Mouse (Mus musculus) limb, embryonic 12.5 days (tissue): ENCODE results near the gene Rhbdl2. TPM values are rescaled to one million over a fixed set of nuclear protein-coding genes. Genes with fewer than 3 reads are reported as not detected.

ENCODE experiments used
- ATAC-seq: fragments of 200-750 bp; cut with Nextera tagmentation; 2 replicates; pipeline ENCODE4 v1.8.0; 2017; ENCODE audit warnings: low read depth, moderate TSS enrichment; ENCODE audit not compliant: insufficient number of reproducible peaks, insufficient read depth, low FRiP score, low TSS enrichment
- H3K27ac ChIP-seq: fragments of 300-500 bp; sonication (generic); 2 replicates; pipeline ENCODE4 v1.5.1; 2016; ENCODE audit warnings: mild to moderate bottlenecking, moderate library complexity
- H3K27me3 ChIP-seq: fragments of 300-500 bp; sonication (generic); 2 replicates; pipeline ENCODE4 v1.6.1; 2016; ENCODE audit warnings: mild to moderate bottlenecking, moderate library complexity
- H3K36me3 ChIP-seq: fragments of 300-500 bp; sonication (generic); 2 replicates; pipeline ENCODE4 v1.6.1; 2016; ENCODE audit warnings: mild to moderate bottlenecking, moderate library complexity
- H3K4me1 ChIP-seq: fragments of 300-500 bp; sonication (generic); replicated peaks from 2 replicates; pipeline ENCODE4 v1.6.1; 2016
- H3K4me2 ChIP-seq: fragments of 300-500 bp; sonication (generic); 2 replicates; pipeline ENCODE4 v1.6.1; 2016; ENCODE audit warnings: mild to moderate bottlenecking, moderate library complexity
- H3K4me3 ChIP-seq: fragments of 300-500 bp; sonication (generic); replicated peaks from 2 replicates; pipeline ENCODE4 v1.5.1; 2016; ENCODE audit warnings: mild to moderate bottlenecking
- H3K9ac ChIP-seq: fragments of 300-500 bp; sonication (generic); replicated peaks from 2 replicates; pipeline ENCODE4 v1.6.1; 2016; ENCODE audit warnings: mild to moderate bottlenecking, moderate library complexity
- H3K9me3 ChIP-seq: fragments of 300-500 bp; sonication (generic); 2 replicates; pipeline ENCODE4 v1.6.1; 2016; ENCODE audit warnings: mild to moderate bottlenecking, moderate library complexity
- WGBS: fragments of 180-500 bp; shearing (Covaris S2); methylation state at CpG from one replicate; pipeline ENCODE4 v1.1.7; 2016; 5-methylcytosine and 5-hydroxymethylcytosine counted together
- polyA plus RNA-seq: library from polyadenylated mRNA; unstranded; fragments of >200 nt; fragmentation: Nextera tagmentation; extraction: Ambion mirVana; gene quantifications from 2 replicates; pipeline ENCODE4 v1.2.1, GENCODE M21; 2016

Gene Rhbdl2
- polyA plus RNA-seq, 1 experiment from 2014 or later: 2.1 TPM

- Histone ChIP-seq H3K27me3 (no peaks in the 10 kb centered on the region), H3K27ac (no peak overlapping the region), H3K36me3 (no peaks in the 10 kb centered on the region), H3K9ac (no peak overlapping the region), H3K4me1 (no peaks in the 10 kb centered on the region), H3K9me3 (0 out of 2 replicates have a peak, but pooled peaks cover 3% of the 10 kb centered on the region), H3K4me2 (no peak overlapping the region), H3K4me3 (no peak overlapping the region)
- 64% methylated on average over 3 of the region's 3 CpGs for WGBS
- ATAC-seq: no peak
These were observed 19.9 kb upstream of the Rhbdl2 start for GRCm38 (mm10) chr4:123767807-123768206.

GRCm38 (mm10) chr4:123768234-123768633, 19.4 kb upstream of the Rhbdl2 start:
- H3K4me1 ChIP-seq: no peaks in the 10 kb centered on the region
- H3K36me3 ChIP-seq: no peaks in the 10 kb centered on the region
- no peak overlapping the region for H3K4me3 ChIP-seq
- H3K9ac ChIP-seq: no peak overlapping the region
- no peak for ATAC-seq
- 0 out of 2 replicates have a peak, but pooled peaks cover 3% of the 10 kb centered on the region for H3K9me3 ChIP-seq
- no peaks in the 10 kb centered on the region for H3K27me3 ChIP-seq
- H3K27ac ChIP-seq: no peak overlapping the region
- H3K4me2 ChIP-seq: no peak overlapping the region
- WGBS: 76% methylated on average over 4 of the region's 4 CpGs

- WGBS: 84% methylated on average over 2 of the region's 2 CpGs
These were observed 5.0 kb downstream of the Rhbdl2 start for GRCm38 (mm10) chr4:123792666-123793065.

GRCm38 (mm10) chr4:123793136-123793535, 5.5 kb downstream of the Rhbdl2 start:
- Histone ChIP-seq H3K27ac (no peak overlapping the region), H3K4me3 (no peak overlapping the region), H3K4me2 (no peak overlapping the region), H3K4me1 (peaks cover 13% of the 10 kb centered on the region), H3K27me3 (no peaks in the 10 kb centered on the region), H3K9ac (no peak overlapping the region), H3K36me3 (no peaks in the 10 kb centered on the region), H3K9me3 (no peaks in the 10 kb centered on the region)
- WGBS: 90% methylated on average over 6 of the region's 6 CpGs
- no peak for ATAC-seq

More at GRCm38 (mm10) chr4:123792666-123793065, 5.0 kb downstream of the Rhbdl2 start:
- Histone ChIP-seq H3K9me3 (no peaks in the 10 kb centered on the region), H3K27me3 (no peaks in the 10 kb centered on the region), H3K9ac (no peak overlapping the region), H3K4me1 (peaks cover 13% of the 10 kb centered on the region), H3K36me3 (no peaks in the 10 kb centered on the region), H3K4me2 (no peak overlapping the region), H3K4me3 (no peak overlapping the region), H3K27ac (no peak overlapping the region)
- ATAC-seq: no peak

GRCm38 (mm10) chr4:123795057-123795456, 7.4 kb downstream of the Rhbdl2 start:
- Histone ChIP-seq H3K27me3 (no peaks in the 10 kb centered on the region), H3K36me3 (no peaks in the 10 kb centered on the region), H3K9ac (no peak overlapping the region), H3K27ac (no peak overlapping the region), H3K4me1 (peaks cover 7% of the 10 kb centered on the region), H3K4me3 (no peak overlapping the region), H3K4me2 (no peak overlapping the region), H3K9me3 (no peaks in the 10 kb centered on the region)
- ATAC-seq: no peak
- 63% methylated on average over 2 of the region's 2 CpGs for WGBS

GRCm38 (mm10) chr4:123797403-123797802, 9.7 kb downstream of the Rhbdl2 start:
- 79% methylated on average over 3 of the region's 3 CpGs for WGBS
- peak overlapping the region; percentile 31; the same call in 1 of the 2 replicates for H3K27ac ChIP-seq
- no peak for ATAC-seq

GRCm38 (mm10) chr4:123797856-123798255, 10.2 kb downstream of the Rhbdl2 start:
- H3K27me3 ChIP-seq: no peaks in the 10 kb centered on the region
- ATAC-seq: no peak
- no peak overlapping the region for H3K9ac ChIP-seq
- peaks cover 7% of the 10 kb centered on the region for H3K4me1 ChIP-seq
- peak overlapping the region; percentile 31; the same call in 1 of the 2 replicates for H3K27ac ChIP-seq
- 35% methylated on average over 7 of the region's 7 CpGs for WGBS
- H3K9me3 ChIP-seq: no peaks in the 10 kb centered on the region
- no peak overlapping the region for H3K4me3 ChIP-seq
- H3K36me3 ChIP-seq: no peaks in the 10 kb centered on the region
- no peak overlapping the region for H3K4me2 ChIP-seq

More at GRCm38 (mm10) chr4:123797403-123797802, 9.7 kb downstream of the Rhbdl2 start:
- Histone ChIP-seq H3K4me3 (no peak overlapping the region), H3K4me2 (no peak overlapping the region), H3K9me3 (no peaks in the 10 kb centered on the region), H3K27me3 (no peaks in the 10 kb centered on the region), H3K4me1 (peaks cover 7% of the 10 kb centered on the region), H3K36me3 (no peaks in the 10 kb centered on the region), H3K9ac (no peak overlapping the region)

GRCm38 (mm10) chr4:123803642-123804041, 16.0 kb downstream of the Rhbdl2 start:
- Histone ChIP-seq H3K27me3 (no peaks in the 10 kb centered on the region), H3K4me2 (no peak overlapping the region), H3K27ac (no peak overlapping the region), H3K36me3 (no peaks in the 10 kb centered on the region), H3K9me3 (no peaks in the 10 kb centered on the region), H3K9ac (no peak overlapping the region), H3K4me3 (no peak overlapping the region), H3K4me1 (no peaks in the 10 kb centered on the region)
- WGBS: 52% methylated on average over 6 of the region's 6 CpGs
- no peak for ATAC-seq

- no peak overlapping the region for H3K4me3 ChIP-seq
- no peak overlapping the region for H3K9ac ChIP-seq
- H3K36me3 ChIP-seq: no peaks in the 10 kb centered on the region
- H3K4me1 ChIP-seq: no peaks in the 10 kb centered on the region
- no peak for ATAC-seq
- H3K4me2 ChIP-seq: no peak overlapping the region
- H3K9me3 ChIP-seq: no peaks in the 10 kb centered on the region
- H3K27me3 ChIP-seq: no peaks in the 10 kb centered on the region
- no peak overlapping the region for H3K27ac ChIP-seq
- WGBS: 88% methylated on average over 11 of the region's 11 CpGs
These were observed 20.6 kb downstream of the Rhbdl2 start for GRCm38 (mm10) chr4:123808304-123808703.

- Histone ChIP-seq H3K27me3 (no peaks in the 10 kb centered on the region), H3K36me3 (no peaks in the 10 kb centered on the region), H3K27ac (no peak overlapping the region), H3K9ac (no peak overlapping the region), H3K9me3 (no peaks in the 10 kb centered on the region), H3K4me1 (no peaks in the 10 kb centered on the region), H3K4me3 (no peak overlapping the region), H3K4me2 (no peak overlapping the region)
- WGBS: 82% methylated on average over 12 of the region's 12 CpGs
- no peak for ATAC-seq
These were observed 23.0 kb downstream of the Rhbdl2 start for GRCm38 (mm10) chr4:123810475-123811295.

- Histone ChIP-seq H3K27ac (no peak overlapping the region), H3K4me2 (no peak overlapping the region), H3K4me3 (no peak overlapping the region), H3K27me3 (no peaks in the 10 kb centered on the region), H3K9me3 (no peaks in the 10 kb centered on the region), H3K9ac (no peak overlapping the region), H3K36me3 (no peaks in the 10 kb centered on the region), H3K4me1 (no peaks in the 10 kb centered on the region)
- no peak for ATAC-seq
- WGBS: 81% methylated on average over 3 of the region's 3 CpGs
These were observed 24.9 kb downstream of the Rhbdl2 start for GRCm38 (mm10) chr4:123812525-123812924.
